Mouse (Mus musculus) liver, embryonic 14.5 days (tissue): ENCODE results near the gene Mtmr6.

Experiments used
- CTCF ChIP-seq: IDR thresholded peaks from 2 replicates; pipeline ENCODE4 v1.5.1; 2016; ENCODE audit warnings: antibody characterized with exemption, low read depth, control low read depth
- EP300 ChIP-seq: IDR thresholded peaks from 2 replicates; pipeline ENCODE4 v1.6.1; 2016; ENCODE audit warnings: antibody characterized with exemption, low read depth

DNA sequence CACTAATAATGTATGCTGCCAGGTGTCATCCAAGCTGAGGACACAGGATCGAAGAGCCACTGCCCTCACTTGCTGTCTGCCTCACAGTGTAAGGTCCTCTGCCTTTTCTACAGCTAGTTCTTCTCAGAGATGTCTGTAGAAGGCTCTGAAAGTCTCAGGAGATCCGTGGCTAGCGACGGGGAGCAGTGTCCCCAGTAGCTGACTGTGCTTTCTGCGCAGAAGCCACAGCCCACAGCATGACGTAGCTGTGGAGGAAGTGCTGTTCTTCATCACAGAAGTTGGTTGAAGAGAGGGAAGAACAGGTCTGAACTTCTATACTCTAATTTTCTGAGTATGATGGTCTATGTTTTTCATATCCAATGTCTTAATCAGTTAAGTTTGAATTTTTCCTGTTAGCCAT, 4.3 kb downstream of the Mtmr6 start:
- no peak for TF ChIP-seq CTCF
- no peak for TF ChIP-seq EP300
